In genomic region chr15:84183967-84184366, GRCm38 (mm10) we compare ENCODE assay signal across 10 mouse cellular contexts. TPM values are rescaled to one million over a fixed set of nuclear protein-coding genes. Genes with fewer than 3 reads are reported as not detected.
A peak's percentile ranks its signal among the peaks of the same experiment; 100 is the strongest.
DNase-seq lines count a peak whose midpoint lies in the region; ATAC-seq and TF ChIP-seq lines count a peak whose summit lies in the region.
"Had no signal": no experiment of that assay in that cellular context is flagged by ENCODE, and none has a peak within 500 bp of the region (broad histone marks: within the 10 kb centered on the region; RNA-seq: fewer than 3 reads in every experiment).

No protein-coding gene starts in this region.

- no peak overlapping the region for H3K4me3 ChIP-seq in lung, embryonic 14.5 days (ENCODE audit: low read depth, low read length)
- no peak overlapping the region for H3K4me3 ChIP-seq in brown adipose tissue, adult 24 weeks (ENCODE audit: insufficient read depth, low read depth, low read length)
- no peak overlapping the region for H3K4me3 ChIP-seq in liver, embryonic 16.5 days (ENCODE audit: low read depth, low read length)
- H3K4me3 ChIP-seq: heart, adult 2 months had no signal

- peak; percentile 46 for DNase-seq in adrenal gland, postnatal 10 days
- no peak for DNase-seq in adrenal gland, adult 18-20 months (ENCODE audit: low spot score in 2 of 2)
- peak; percentile 26 for DNase-seq in lung, embryonic 14.5 days
- DNase-seq in lung, adult 18-20 months, result no peak
- no peak for DNase-seq in right cerebral cortex, adult 2 months (ENCODE audit: low spot score in 2 of 2)
- no peak for DNase-seq in cerebellum, postnatal 14 days
- DNase-seq: spleen, adult 18-20 months had no signal

- ATAC-seq in lung, embryonic 14.5 days (ENCODE audit: insufficient read depth), result no peak; the same call in 1 of the 2 replicates
- peak; percentile 59 for ATAC-seq in liver, embryonic 16.5 days (ENCODE audit: low read depth)

- no peak overlapping the region for H3K9ac ChIP-seq in lung, embryonic 14.5 days
- no peak overlapping the region for H3K9ac ChIP-seq in liver, embryonic 16.5 days (ENCODE audit: low read depth, low read length)

- WGBS in lung, embryonic 14.5 days, result 43% methylated on average over 1 of the region's 1 CpGs
- WGBS in liver, embryonic 16.5 days (ENCODE audit: insufficient replicate concordance), result 6% methylated on average over 1 of the region's 1 CpGs

- H3K36me3 ChIP-seq in lung, embryonic 14.5 days (ENCODE audit: insufficient read depth), result no peaks in the 10 kb centered on the region
- H3K36me3 ChIP-seq in liver, embryonic 16.5 days (ENCODE audit: control insufficient read depth, insufficient read depth), result no peaks in the 10 kb centered on the region

- no peak overlapping the region for H3K27ac ChIP-seq in lung, embryonic 14.5 days (ENCODE audit: low read depth)
- peak overlapping the region; percentile 62 for H3K27ac ChIP-seq in brown adipose tissue, adult 24 weeks (replicated peaks; ENCODE audit: low read depth, low read length)
- peak overlapping the region; percentile 48 for H3K27ac ChIP-seq in liver, embryonic 16.5 days (ENCODE audit: low read length)
- H3K27ac ChIP-seq: heart, adult 2 months had no signal

- peaks cover 4% of the 10 kb centered on the region; the same call in 1 of the 2 replicates for H3K4me1 ChIP-seq in lung, embryonic 14.5 days (ENCODE audit: insufficient read depth)
- peaks cover 15% of the 10 kb centered on the region for H3K4me1 ChIP-seq in brown adipose tissue, adult 24 weeks (ENCODE audit: control insufficient read depth, insufficient read depth, insufficient read length, low read length)
- no peaks in the 10 kb centered on the region for H3K4me1 ChIP-seq in liver, embryonic 16.5 days (ENCODE audit: control insufficient read depth, low read depth, low read length)

- TF ChIP-seq CTCF in lung, embryonic 14.5 days (IDR thresholded peaks at IDR 0.05; ENCODE audit: low read depth), result no peak

- no peaks in the 10 kb centered on the region for H3K9me3 ChIP-seq in lung, embryonic 14.5 days (ENCODE audit: low read depth, low read length)
- H3K9me3 ChIP-seq in liver, embryonic 16.5 days (replicated peaks; ENCODE audit: control insufficient read depth, low read length), result no peaks in the 10 kb centered on the region

- H3K27me3 ChIP-seq in lung, embryonic 14.5 days (ENCODE audit: insufficient read depth, low read length), result no peaks in the 10 kb centered on the region
- H3K27me3 ChIP-seq in liver, embryonic 16.5 days (ENCODE audit: control insufficient read depth, insufficient read depth, low read depth, low read length), result no peaks in the 10 kb centered on the region

- no peak overlapping the region for H3K4me2 ChIP-seq in lung, embryonic 14.5 days
- H3K4me2 ChIP-seq in liver, embryonic 16.5 days (ENCODE audit: low read depth, low read length), result no peak overlapping the region

RNA-seq across cellular contexts. Expression of gene Samm50, which starts 8.1 kb away (rescaled TPM):
- 100 to 1,000 TPM; 240 to 293 TPM for total RNA-seq in adrenal gland, postnatal 10 days (2021)
- total RNA-seq in adrenal gland, adult 18-20 months (2021), result 100 to 1,000 TPM; 148 to 189 TPM
- 78.4 and 80.1 TPM in 2 replicates for polyA plus RNA-seq in lung, embryonic 14.5 days (2014; fragmentation: Nextera tagmentation; extraction: Ambion mirVana)
- 177 and 266 TPM in 2 replicates for polyA plus RNA-seq in brown adipose tissue, adult 24 weeks (2012; ENCODE audit: insufficient read depth, insufficient read length, missing spikeins)
- polyA plus RNA-seq in liver, embryonic 16.5 days (2015; fragmentation: Nextera tagmentation; extraction: Ambion mirVana), result 64.5 and 68.0 TPM in 2 replicates

RNA-seq across cellular contexts. Expression of gene Pnpla3, which starts 16.3 kb away (rescaled TPM):
- 10 to 100 TPM; 47.6 to 65.6 TPM for total RNA-seq in adrenal gland, postnatal 10 days (2021)
- 100 to 1,000 TPM in 1 of 2 experiments, 10 to 100 TPM in 1; 55.8 to 288 TPM for total RNA-seq in adrenal gland, adult 18-20 months (2021)
- 0.41 TPM in 1 of 2 replicates, not detected in the other for polyA plus RNA-seq in lung, embryonic 14.5 days (2014; fragmentation: Nextera tagmentation; extraction: Ambion mirVana)
- 506 and 707 TPM in 2 replicates for polyA plus RNA-seq in brown adipose tissue, adult 24 weeks (2012; ENCODE audit: insufficient read depth, insufficient read length, missing spikeins)
- polyA plus RNA-seq in liver, embryonic 16.5 days (2015; fragmentation: Nextera tagmentation; extraction: Ambion mirVana), result 2.4 and 2.7 TPM in 2 replicates

RNA-seq across cellular contexts. Expression of gene Parvb, which starts 47.9 kb away (rescaled TPM):
- total RNA-seq in adrenal gland, postnatal 10 days (2021), result 10 to 100 TPM; 33.2 to 42.1 TPM
- total RNA-seq in adrenal gland, adult 18-20 months (2021), result 10 to 100 TPM; 15.6 to 24.9 TPM
- 5.3 and 5.4 TPM in 2 replicates for polyA plus RNA-seq in lung, embryonic 14.5 days (2014; fragmentation: Nextera tagmentation; extraction: Ambion mirVana)
- polyA plus RNA-seq in brown adipose tissue, adult 24 weeks (2012; ENCODE audit: insufficient read depth, insufficient read length, missing spikeins), result 3.0 and 8.7 TPM in 2 replicates
- 6.1 and 6.5 TPM in 2 replicates for polyA plus RNA-seq in liver, embryonic 16.5 days (2015; fragmentation: Nextera tagmentation; extraction: Ambion mirVana)

Comparison
In these comparisons a context has a peak if more than half of its experiments do, and no peak if none do; other contexts are left out.
1. DNase-seq: peak in adrenal gland, postnatal 10 days (single experiment) and lung, embryonic 14.5 days (single experiment); none in adrenal gland, adult 18-20 months (0 of 2), lung, adult 18-20 months (0 of 2), right cerebral cortex, adult 2 months (0 of 2) and cerebellum, postnatal 14 days (0 of 2).
2. RNA of gene Pnpla3, which starts 16.3 kb away (polyA plus RNA-seq): 506 to 707 TPM in brown adipose tissue, adult 24 weeks; 2.4 to 2.7 TPM in liver, embryonic 16.5 days and 0.41 TPM in lung, embryonic 14.5 days; every median in the first group is over 100 times any median in the second.